Mouse (Mus musculus) heart, adult 2 months (tissue): ENCODE results near the gene Ovol1.

Source experiments
- CTCF ChIP-seq: fragments of 200-600 bp; IDR thresholded peaks from 2 replicates; pipeline ENCODE4 v1.8.1; 2022; ENCODE audit warnings: antibody characterized with exemption, mild to moderate bottlenecking, moderate library complexity
- EP300 ChIP-seq: fragments of 200-500 bp; IDR thresholded peaks from 2 replicates; pipeline ENCODE4 v1.6.1; 2011; ENCODE audit warnings: low read depth, low read length, control low read depth; ENCODE audit not compliant: insufficient read depth
- POLR2A ChIP-seq: fragments of 200-500 bp; IDR thresholded peaks from 2 replicates; pipeline ENCODE4 v1.6.1; 2011; ENCODE audit warnings: mild to moderate bottlenecking, low read depth, low read length, control low read depth; ENCODE audit not compliant: insufficient read depth

GRCm38 (mm10) chr19:5558169-5558568 is 2.3 kb downstream of the Ovol1 start:
- no peak for TF ChIP-seq POLR2A
- TF ChIP-seq CTCF = no peak
- no peak for TF ChIP-seq EP300
